Mouse (Mus musculus): Measurements from ENCODE around the gene Prr19. TPM values are rescaled to one million over a fixed set of nuclear protein-coding genes. Genes with fewer than 3 reads are reported as not detected.

Prr19 gene
- polyA plus RNA-seq, 1 experiment from 2014 or later: 0.60 TPM

DNA sequence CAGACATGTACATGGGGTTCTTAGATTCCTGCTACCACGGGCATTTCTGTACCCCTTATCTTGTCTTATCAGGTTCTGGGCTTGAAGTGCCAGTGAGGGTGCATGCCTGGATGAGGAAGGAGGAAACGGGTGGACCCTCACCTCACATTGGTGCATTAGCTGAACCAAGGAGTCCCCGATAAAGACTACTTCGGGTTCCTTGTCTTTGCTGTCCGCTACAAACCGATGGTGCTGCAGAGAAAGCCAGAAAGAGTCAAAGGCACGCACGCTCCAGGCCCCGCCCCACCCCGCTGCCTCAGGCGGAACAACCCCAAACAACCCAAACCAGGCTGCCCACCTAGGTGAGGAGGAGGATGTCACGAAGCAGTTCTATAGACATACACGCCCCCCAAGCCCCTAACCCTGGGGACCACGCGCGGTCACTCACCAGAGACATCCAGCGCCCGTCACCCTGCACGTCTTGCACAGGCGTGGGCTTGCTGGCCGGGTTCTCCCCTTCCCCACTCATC lies 4.2 kb upstream of the Prr19 start:
- Histone ChIP-seq H3K9me3 (no peaks in the 10 kb centered on the region), H3K27ac (peak overlapping the region; percentile 97), H3K9ac (peak overlapping the region; percentile 91), H3K36me3 (peaks cover 42% of the 10 kb centered on the region), H3K27me3 (no peaks in the 10 kb centered on the region), H3K4me3 (peak overlapping the region; percentile 88), H3K4me2 (peak overlapping the region; percentile 78), H3K4me1 (peaks cover 27% of the 10 kb centered on the region)
- no peak; the same call in 1 of the 2 replicates for ATAC-seq (ENCODE audit: insufficient number of reproducible peaks, insufficient read depth, low FRiP score, low TSS enrichment, low read depth)
- under 1% methylated on average over 21 of the region's 21 CpGs for WGBS

GRCm38 (mm10) chr7:25297454-25298325 lies 3.5 kb upstream of the Prr19 start, which contains the start of gene Pafah1b3:
Gene Pafah1b3 (minus strand): TSS chr7:25297986.
- peaks cover 27% of the 10 kb centered on the region for H3K4me1 ChIP-seq
- H3K9me3 ChIP-seq: no peaks in the 10 kb centered on the region
- under 1% methylated on average over 52 of the region's 52 CpGs for WGBS
- no peaks in the 10 kb centered on the region for H3K27me3 ChIP-seq
- peak within 1 kb of the TSS; percentile 88 for H3K4me3 ChIP-seq
- H3K9ac ChIP-seq: peak within 1 kb of the TSS; percentile 91
- peak within 1 kb of the TSS; percentile 78 for H3K4me2 ChIP-seq
- peak within 1 kb of the TSS; percentile 97 for H3K27ac ChIP-seq
- peak; percentile 85 for ATAC-seq (ENCODE audit: insufficient number of reproducible peaks, insufficient read depth, low FRiP score, low TSS enrichment, low read depth)
- peaks cover 35% of the 10 kb centered on the region for H3K36me3 ChIP-seq

DNA sequence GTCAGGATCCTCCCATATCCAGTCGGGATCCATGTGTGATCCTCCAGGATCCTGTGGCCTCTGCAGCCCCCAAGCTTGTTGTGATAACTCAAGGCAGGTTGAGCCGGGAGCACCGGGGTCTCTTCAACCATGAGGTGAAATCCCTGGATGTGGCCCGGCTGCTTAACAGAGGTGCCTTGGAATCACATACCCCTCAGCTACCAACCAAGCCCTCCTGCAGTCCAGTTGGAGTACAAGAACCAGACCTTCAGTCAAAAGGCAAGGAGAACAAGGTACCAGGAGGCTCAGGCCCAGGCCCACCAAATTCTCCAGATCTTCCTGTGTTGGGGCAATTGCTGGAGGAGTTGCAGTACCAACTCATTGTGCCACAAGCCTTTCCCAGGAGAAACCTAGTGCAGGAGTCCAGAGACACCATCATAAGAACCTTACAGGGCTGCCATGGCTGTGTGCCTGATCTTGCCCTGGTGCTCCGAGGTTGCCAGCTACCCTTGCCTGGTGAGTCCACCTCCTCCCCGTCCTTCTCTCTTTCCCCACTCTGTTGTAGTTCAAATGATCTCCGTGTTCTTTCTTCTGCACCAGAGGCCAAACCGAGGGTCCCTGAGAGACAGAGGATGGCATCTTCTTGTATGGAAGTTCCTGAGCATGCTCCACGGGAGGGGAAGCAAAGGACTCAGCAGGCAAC lies 1.9 kb downstream of the Prr19 start:
- WGBS: 74% methylated on average over 9 of the region's 9 CpGs
- no peak for ATAC-seq (ENCODE audit: insufficient number of reproducible peaks, insufficient read depth, low FRiP score, low TSS enrichment, low read depth)

GRCm38 (mm10) chr7:25303685-25304006 lies 2.4 kb downstream of the Prr19 start:
- no peak for ATAC-seq (ENCODE audit: insufficient number of reproducible peaks, insufficient read depth, low FRiP score, low TSS enrichment, low read depth)
- Histone ChIP-seq H3K4me3 (no peak overlapping the region), H3K9me3 (no peaks in the 10 kb centered on the region), H3K4me1 (peaks cover 11% of the 10 kb centered on the region), H3K27ac (no peak overlapping the region), H3K36me3 (no peaks in the 10 kb centered on the region), H3K27me3 (peaks cover 13% of the 10 kb centered on the region), H3K9ac (no peak overlapping the region), H3K4me2 (no peak overlapping the region)
- 84% methylated on average over 3 of the region's 3 CpGs for WGBS

More for the DNA sequence above, 1.9 kb downstream of the Prr19 start:
- H3K4me1 ChIP-seq: peaks cover 16% of the 10 kb centered on the region
- no peaks in the 10 kb centered on the region for H3K36me3 ChIP-seq
- H3K9ac ChIP-seq: no peak overlapping the region
- no peak overlapping the region for H3K4me2 ChIP-seq
- H3K9me3 ChIP-seq: no peaks in the 10 kb centered on the region
- H3K4me3 ChIP-seq: no peak overlapping the region
- no peak overlapping the region for H3K27ac ChIP-seq
- H3K27me3 ChIP-seq: peaks cover 8% of the 10 kb centered on the region

DNA sequence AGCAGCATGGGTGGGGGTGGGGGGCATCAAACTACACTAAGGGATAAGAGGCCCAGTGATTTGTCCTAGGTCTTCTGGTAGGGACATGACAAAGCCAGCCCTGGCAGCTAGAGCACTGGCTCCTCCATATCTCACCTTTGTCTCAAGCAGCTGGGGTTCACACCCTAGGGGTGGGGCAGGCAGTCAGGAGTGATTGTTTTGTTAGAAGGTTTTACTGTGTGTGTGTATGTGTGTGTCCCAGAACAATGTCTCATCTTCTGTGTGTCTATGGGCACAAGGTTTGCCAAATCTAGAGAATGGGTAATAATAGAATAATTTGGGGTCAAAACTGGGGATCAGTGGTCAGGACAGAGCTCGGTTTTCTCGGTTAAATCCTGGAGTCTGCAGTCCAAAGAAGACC lies 4.3 kb downstream of the Prr19 start:
- H3K9me3 ChIP-seq: no peaks in the 10 kb centered on the region
- H3K27me3 ChIP-seq: peaks cover 22% of the 10 kb centered on the region
- H3K27ac ChIP-seq: no peak overlapping the region
- H3K4me1 ChIP-seq: peaks cover 10% of the 10 kb centered on the region
- peak overlapping the region; percentile 93 for H3K4me2 ChIP-seq
- H3K4me3 ChIP-seq: peak overlapping the region; percentile 56
- no peaks in the 10 kb centered on the region for H3K36me3 ChIP-seq
- 4% methylated on average over 2 of the region's 2 CpGs for WGBS
- H3K9ac ChIP-seq: peak overlapping the region; percentile 49; the same call in 1 of the 2 replicates
- no peak for ATAC-seq (ENCODE audit: insufficient number of reproducible peaks, insufficient read depth, low FRiP score, low TSS enrichment, low read depth)

DNA sequence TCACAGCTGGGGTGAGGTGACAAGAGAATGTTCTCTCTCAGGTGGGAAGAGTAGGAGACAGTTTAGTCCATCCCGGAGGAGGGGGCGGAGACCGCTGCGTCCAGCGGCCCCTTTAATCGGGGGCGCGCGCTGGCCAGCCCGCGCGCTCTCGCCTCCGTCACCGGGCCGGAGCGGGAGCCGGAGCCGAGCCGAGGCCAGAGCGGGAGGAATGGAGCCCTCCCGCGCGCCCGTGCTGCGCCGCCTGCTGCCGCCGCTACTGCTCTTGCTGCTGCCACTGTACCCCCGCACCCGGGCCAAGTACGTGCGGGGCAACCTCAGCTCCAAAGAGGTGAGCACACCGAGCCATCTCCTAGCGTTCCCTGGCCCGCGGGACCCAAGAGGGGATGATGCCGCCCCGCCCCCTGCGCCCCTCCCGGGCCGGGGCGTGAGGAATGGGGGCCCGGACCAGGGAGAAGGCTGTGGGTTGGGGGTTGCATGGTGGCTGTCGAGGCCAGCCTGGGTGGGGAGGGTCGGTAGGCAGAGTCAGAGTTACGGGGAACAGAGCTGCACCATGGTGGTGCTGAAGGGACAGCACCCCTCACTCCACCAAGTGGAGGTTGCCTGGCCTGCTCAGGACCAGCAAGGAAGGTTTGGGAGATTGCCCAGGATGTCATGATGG lies 4.9 kb downstream of the Prr19 start, which contains the start of gene Tmem145:
Gene Tmem145 (plus strand): TSS at position 151 of the 658 bp plus-strand sequence.
- peak within 1 kb of the TSS; percentile 93 for H3K4me2 ChIP-seq
- peak within 1 kb of the TSS; percentile 12; the same call in 1 of the 2 replicates for H3K27ac ChIP-seq
- peak; percentile 72 for ATAC-seq (ENCODE audit: insufficient number of reproducible peaks, insufficient read depth, low FRiP score, low TSS enrichment, low read depth)
- peak within 1 kb of the TSS; percentile 56 for H3K4me3 ChIP-seq
- H3K9me3 ChIP-seq: no peaks in the 10 kb centered on the region
- WGBS: 2% methylated on average over 46 of the region's 47 CpGs
- H3K36me3 ChIP-seq: no peaks in the 10 kb centered on the region
- H3K27me3 ChIP-seq: peaks cover 25% of the 10 kb centered on the region
- peaks cover 10% of the 10 kb centered on the region for H3K4me1 ChIP-seq
- peak within 1 kb of the TSS; percentile 49 for H3K9ac ChIP-seq

- H3K36me3 ChIP-seq: no peaks in the 10 kb centered on the region
- H3K4me3 ChIP-seq: no peak overlapping the region
- no peak overlapping the region for H3K27ac ChIP-seq
- WGBS: 49% methylated on average over 2 of the region's 2 CpGs
- H3K4me1 ChIP-seq: peaks cover 10% of the 10 kb centered on the region
- peaks cover 30% of the 10 kb centered on the region for H3K27me3 ChIP-seq
- H3K9ac ChIP-seq: no peak overlapping the region
- H3K4me2 ChIP-seq: peak overlapping the region; percentile 93; the same call in 1 of the 2 replicates
- H3K9me3 ChIP-seq: no peaks in the 10 kb centered on the region
- no peak for ATAC-seq (ENCODE audit: insufficient number of reproducible peaks, insufficient read depth, low FRiP score, low TSS enrichment, low read depth)
Observed at GRCm38 (mm10) chr7:25306614-25306996, 5.4 kb downstream of the Prr19 start.

- Histone ChIP-seq H3K27ac (no peak overlapping the region), H3K4me2 (no peak overlapping the region), H3K4me1 (peaks cover 10% of the 10 kb centered on the region), H3K9me3 (no peaks in the 10 kb centered on the region), H3K9ac (no peak overlapping the region), H3K27me3 (peaks cover 52% of the 10 kb centered on the region), H3K36me3 (no peaks in the 10 kb centered on the region), H3K4me3 (no peak overlapping the region)
- ATAC-seq (ENCODE audit: insufficient number of reproducible peaks, insufficient read depth, low FRiP score, low TSS enrichment, low read depth): no peak; the same call in 1 of the 2 replicates
- 59% methylated on average over 17 of the region's 17 CpGs for WGBS
Observed at GRCm38 (mm10) chr7:25308702-25309318, 7.6 kb downstream of the Prr19 start.

- H3K9me3 ChIP-seq: no peaks in the 10 kb centered on the region
- 81% methylated on average over 9 of the region's 9 CpGs for WGBS
- no peak for ATAC-seq (ENCODE audit: insufficient number of reproducible peaks, insufficient read depth, low FRiP score, low TSS enrichment, low read depth)
- no peak overlapping the region for H3K9ac ChIP-seq
- H3K36me3 ChIP-seq: no peaks in the 10 kb centered on the region
- no peak overlapping the region for H3K4me3 ChIP-seq
- peaks cover 10% of the 10 kb centered on the region for H3K4me1 ChIP-seq
- no peak overlapping the region for H3K4me2 ChIP-seq
- H3K27me3 ChIP-seq: peaks cover 58% of the 10 kb centered on the region
- H3K27ac ChIP-seq: no peak overlapping the region
Observed at GRCm38 (mm10) chr7:25309425-25309824, 8.2 kb downstream of the Prr19 start.

DNA sequence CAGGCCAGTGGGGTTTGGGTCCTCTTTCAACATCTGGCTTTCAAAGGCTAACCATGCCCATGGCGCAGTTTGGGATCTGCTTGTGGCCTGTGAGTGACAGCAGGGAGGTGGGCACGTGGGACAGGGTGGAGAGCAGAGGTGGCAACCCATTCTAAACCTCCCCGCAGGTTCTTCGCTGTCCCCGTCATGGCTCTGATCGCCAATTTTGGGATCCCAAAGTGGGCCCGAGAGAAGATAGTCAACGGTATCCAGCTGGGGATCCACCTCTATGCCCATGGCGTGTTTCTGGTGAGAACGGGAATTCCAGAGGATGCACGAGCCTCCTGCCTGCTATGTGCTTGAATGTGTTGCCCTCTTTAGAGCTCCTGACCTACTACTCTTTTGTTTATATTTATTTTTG lies 10.0 kb downstream of the Prr19 start:
- no peaks in the 10 kb centered on the region for H3K36me3 ChIP-seq
- no peak overlapping the region for H3K4me2 ChIP-seq
- H3K4me3 ChIP-seq: no peak overlapping the region
- no peak overlapping the region for H3K27ac ChIP-seq
- 78% methylated on average over 11 of the region's 11 CpGs for WGBS
- H3K9me3 ChIP-seq: no peaks in the 10 kb centered on the region
- peaks cover 72% of the 10 kb centered on the region for H3K27me3 ChIP-seq
- no peak for ATAC-seq (ENCODE audit: insufficient number of reproducible peaks, insufficient read depth, low FRiP score, low TSS enrichment, low read depth)
- H3K9ac ChIP-seq: no peak overlapping the region
- peaks cover 16% of the 10 kb centered on the region for H3K4me1 ChIP-seq

DNA sequence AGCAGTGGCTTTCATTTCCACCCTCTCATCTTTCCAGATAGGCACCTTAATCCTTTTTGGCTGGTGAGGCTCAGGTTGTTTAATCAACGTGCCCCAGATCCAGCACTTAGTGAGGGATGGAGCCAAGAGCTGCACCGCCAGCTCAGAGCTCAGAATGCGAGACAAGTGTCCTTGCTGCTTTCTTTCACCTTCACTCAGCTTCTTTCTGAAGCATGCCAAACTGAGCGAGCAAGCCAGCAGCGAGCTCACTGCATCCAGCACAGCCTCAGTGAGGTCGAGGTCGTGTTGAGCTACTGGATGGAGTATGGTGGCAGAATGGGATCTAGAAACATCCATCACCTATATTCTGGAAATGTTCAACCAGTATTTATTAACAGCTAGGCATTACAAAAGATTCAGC lies 12.1 kb downstream of the Prr19 start:
- H3K4me2 ChIP-seq: no peak overlapping the region

More for the DNA sequence above, 12.1 kb downstream of the Prr19 start:
- H3K4me1 ChIP-seq: peaks cover 26% of the 10 kb centered on the region
- H3K9me3 ChIP-seq: no peaks in the 10 kb centered on the region
- no peak for ATAC-seq (ENCODE audit: insufficient number of reproducible peaks, insufficient read depth, low FRiP score, low TSS enrichment, low read depth)
- H3K36me3 ChIP-seq: no peaks in the 10 kb centered on the region
- H3K4me3 ChIP-seq: no peak overlapping the region
- peaks cover 63% of the 10 kb centered on the region for H3K27me3 ChIP-seq
- 46% methylated on average over 7 of the region's 7 CpGs for WGBS
- no peak overlapping the region for H3K27ac ChIP-seq
- H3K9ac ChIP-seq: no peak overlapping the region
